Mouse (Mus musculus) stomach, postnatal 0 days (tissue): ENCODE results near the gene Fxyd5. TPM values are rescaled to one million over a fixed set of nuclear protein-coding genes. Genes with fewer than 3 reads are reported as not detected.

Experiments
- ATAC-seq: fragments of 200-750 bp; cut with Nextera tagmentation; 2 replicates; pipeline ENCODE4 v1.8.0; 2017; ENCODE audit not compliant: low FRiP score, low TSS enrichment
- DNase-seq: peaks from one replicate; pipeline ENCODE4 v3.0.0-alpha.2; 2016; ENCODE audit warnings: low spot score
- H3K27ac ChIP-seq: fragments of 300-500 bp; sonication (generic); replicated peaks from 2 replicates; pipeline ENCODE4 v1.5.1; 2014; ENCODE audit warnings: mild to moderate bottlenecking, control low read depth
- H3K27me3 ChIP-seq: fragments of 300-500 bp; sonication (generic); 2 replicates; pipeline ENCODE4 v1.6.1; 2014; ENCODE audit warnings: low read length; ENCODE audit not compliant: control insufficient read depth, insufficient read depth
- H3K36me3 ChIP-seq: fragments of 300-500 bp; sonication (generic); 2 replicates; pipeline ENCODE4 v1.6.1; 2014; ENCODE audit warnings: low read length, mixed read lengths; ENCODE audit not compliant: control insufficient read depth, insufficient read depth
- H3K4me1 ChIP-seq: fragments of 300-500 bp; sonication (generic); replicated peaks from 2 replicates; pipeline ENCODE4 v1.6.1; 2014; ENCODE audit warnings: antibody characterized with exemption; ENCODE audit not compliant: control insufficient read depth, insufficient read depth
- H3K4me2 ChIP-seq: fragments of 300-500 bp; sonication (generic); replicated peaks from 2 replicates; pipeline ENCODE4 v1.6.1; 2014; ENCODE audit warnings: low read depth, mild to moderate bottlenecking, control low read depth, moderate library complexity
- H3K4me3 ChIP-seq: fragments of 300-500 bp; sonication (generic); 2 replicates; pipeline ENCODE4 v1.5.1; 2014; ENCODE audit warnings: low read depth, low read length, control low read depth
- H3K9ac ChIP-seq: fragments of 300-500 bp; sonication (generic); 2 replicates; pipeline ENCODE4 v1.6.1; 2014; ENCODE audit warnings: mild to moderate bottlenecking, low read length, control low read depth, mixed read lengths
- H3K9me3 ChIP-seq: fragments of 300-500 bp; sonication (generic); 2 replicates; pipeline ENCODE4 v1.6.1; 2016; ENCODE audit warnings: low read length; ENCODE audit not compliant: control insufficient read depth
- CTCF ChIP-seq: IDR thresholded peaks from 2 replicates; pipeline ENCODE4 v1.5.1; 2016; ENCODE audit warnings: antibody characterized with exemption, low read depth, mild to moderate bottlenecking, moderate library complexity
- EP300 ChIP-seq: optimal IDR thresholded peaks from 2 replicates; pipeline ENCODE3; 2016; ENCODE audit warnings: antibody characterized with exemption
- WGBS: fragments of 180-500 bp; shearing (Covaris S2); extraction: QIAGEN DNeasy Blood & Tissue Kit; methylation state at CpG from one replicate; pipeline ENCODE4 v1.1.7; 2014; 5-methylcytosine and 5-hydroxymethylcytosine counted together
- polyA plus RNA-seq: library from polyadenylated mRNA; unstranded; fragments of >200 nt; fragmentation: Nextera tagmentation; extraction: Ambion mirVana; gene quantifications from 2 replicates; pipeline ENCODE4 v1.2.1, GENCODE M21; 2015

Fxyd5 gene
- polyA plus RNA-seq, 1 experiment from 2014 or later, result 16.0 TPM

- no peak overlapping the region for H3K9ac ChIP-seq
- H3K4me1 ChIP-seq, result no peaks in the 10 kb centered on the region
- H3K27ac ChIP-seq, result 0 out of 2 replicates have a peak overlapping the region, but pooled peaks have one; percentile 4
- DNase-seq (no peak), ATAC-seq (no peak)
- no peaks in the 10 kb centered on the region for H3K36me3 ChIP-seq
- H3K27me3 ChIP-seq, result no peaks in the 10 kb centered on the region
- no peaks in the 10 kb centered on the region for H3K9me3 ChIP-seq
- TF ChIP-seq CTCF, result no peak
- no peak for TF ChIP-seq EP300
- H3K4me2 ChIP-seq, result no peak overlapping the region
- no peak overlapping the region for H3K4me3 ChIP-seq
- WGBS, result 74% methylated on average over 11 of the region's 11 CpGs
Measured at GRCm38 (mm10) chr7:31059919-31060620, 17.8 kb upstream of the Fxyd5 start.

GRCm38 (mm10) chr7:31059108-31059507, 16.8 kb upstream of the Fxyd5 start, which contains the start of gene Lgi4:
Gene Lgi4 (plus strand): TSS chr7:31059342.
- Histone ChIP-seq H3K4me1 (no peaks in the 10 kb centered on the region), H3K9ac (no peak within 1 kb of the TSS), H3K27me3 (no peaks in the 10 kb centered on the region), H3K9me3 (no peaks in the 10 kb centered on the region), H3K36me3 (no peaks in the 10 kb centered on the region), H3K4me2 (no peak within 1 kb of the TSS), H3K4me3 (no peak within 1 kb of the TSS), H3K27ac (0 out of 2 replicates have a peak within 1 kb of the TSS, but pooled peaks have one; percentile 4)
- WGBS, result 2% methylated on average over 2 of the region's 2 CpGs
- peak; percentile 89 for DNase-seq
- ATAC-seq, result peak; percentile 77
- TF ChIP-seq EP300 (no peak), CTCF (peak; percentile 98)

DNA sequence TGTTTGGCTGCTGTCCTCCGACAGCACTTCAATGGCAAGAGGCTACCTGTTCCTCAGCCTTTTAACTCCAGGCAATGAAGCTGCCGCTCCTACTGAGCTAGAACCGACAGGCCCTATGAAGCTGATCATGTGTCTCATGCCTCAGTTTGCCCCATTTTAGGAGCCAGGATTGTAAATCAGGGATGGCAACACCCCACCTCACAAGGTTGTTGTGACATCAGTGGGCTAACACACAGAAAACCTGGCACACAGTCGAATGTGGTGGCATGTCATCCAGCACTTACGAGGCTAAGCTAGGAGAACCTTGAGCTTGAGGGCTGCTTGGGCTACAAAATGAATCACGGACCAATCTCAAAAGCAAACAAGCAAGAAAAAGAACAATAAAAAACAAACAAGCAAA, 15.9 kb upstream of the Fxyd5 start:
- Histone ChIP-seq H3K4me2 (no peak overlapping the region), H3K9me3 (no peaks in the 10 kb centered on the region), H3K4me1 (no peaks in the 10 kb centered on the region), H3K9ac (no peak overlapping the region), H3K4me3 (no peak overlapping the region), H3K27ac (no peak overlapping the region), H3K27me3 (no peaks in the 10 kb centered on the region), H3K36me3 (no peaks in the 10 kb centered on the region)
- DNase-seq, result no peak
- WGBS, result 85% methylated on average over 6 of the region's 6 CpGs
- ATAC-seq, result no peak
- TF ChIP-seq CTCF, result no peak
- TF ChIP-seq EP300, result no peak

- no peaks in the 10 kb centered on the region for H3K9me3 ChIP-seq
- no peaks in the 10 kb centered on the region for H3K27me3 ChIP-seq
- ATAC-seq, result no peak
- H3K4me3 ChIP-seq, result no peak overlapping the region
- H3K4me1 ChIP-seq, result no peaks in the 10 kb centered on the region; the same call in 1 of the 2 replicates
- H3K36me3 ChIP-seq, result no peaks in the 10 kb centered on the region
- no peak overlapping the region for H3K9ac ChIP-seq
- no peak for DNase-seq
- no peak overlapping the region for H3K4me2 ChIP-seq
- WGBS, result 67% methylated on average over 5 of the region's 5 CpGs
- no peak overlapping the region for H3K27ac ChIP-seq
- TF ChIP-seq CTCF (no peak), EP300 (no peak)
Measured at GRCm38 (mm10) chr7:31057730-31058129, 15.4 kb upstream of the Fxyd5 start.

- Histone ChIP-seq H3K4me2 (no peak within 1 kb of the TSS), H3K4me3 (no peak within 1 kb of the TSS), H3K4me1 (no peaks in the 10 kb centered on the region; the same call in 1 of the 2 replicates), H3K9me3 (no peaks in the 10 kb centered on the region), H3K27ac (no peak within 1 kb of the TSS), H3K27me3 (no peaks in the 10 kb centered on the region), H3K9ac (no peak within 1 kb of the TSS), H3K36me3 (no peaks in the 10 kb centered on the region)
- 82% methylated on average over 2 of the region's 2 CpGs for WGBS
- ATAC-seq (no peak), DNase-seq (no peak)
- no peak for TF ChIP-seq EP300
- no peak for TF ChIP-seq CTCF
Measured at GRCm38 (mm10) chr7:31057071-31057470, 14.8 kb upstream of the Fxyd5 start, which contains the start of gene Fxyd1. Gene Fxyd1 (minus strand): TSS chr7:31057199.

- Histone ChIP-seq H3K9me3 (no peaks in the 10 kb centered on the region), H3K4me1 (no peaks in the 10 kb centered on the region; the same call in 1 of the 2 replicates), H3K27me3 (0 out of 2 replicates have a peak, but pooled peaks cover under 1% of the 10 kb centered on the region), H3K27ac (no peak overlapping the region), H3K9ac (no peak overlapping the region), H3K4me3 (no peak overlapping the region), H3K36me3 (no peaks in the 10 kb centered on the region), H3K4me2 (no peak overlapping the region)
- 73% methylated on average over 7 of the region's 7 CpGs for WGBS
- TF ChIP-seq EP300, result no peak
- no peak for ATAC-seq
- DNase-seq, result no peak
Measured at GRCm38 (mm10) chr7:31056448-31056847, 14.2 kb upstream of the Fxyd5 start.
